Mouse (Mus musculus): ENCODE results near the gene Mif4gd.

DNA sequence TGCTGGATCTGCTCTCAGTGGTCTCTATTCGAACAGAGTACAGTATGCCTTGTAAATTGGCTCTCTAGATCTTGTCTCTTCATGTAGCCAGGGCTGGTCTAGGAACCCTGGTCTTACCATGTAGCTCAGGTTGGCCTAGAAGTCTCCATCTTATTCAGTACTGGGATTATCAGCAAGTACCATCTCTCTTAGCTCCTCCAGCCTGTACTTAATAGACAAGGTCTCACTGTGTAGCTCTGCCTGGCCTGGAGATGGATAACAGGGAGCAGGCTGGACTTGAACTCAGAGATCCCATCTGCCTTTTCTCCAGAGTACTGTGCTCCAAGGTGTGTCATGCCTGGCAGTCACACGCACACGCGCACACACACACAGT is 28.9 kb upstream of the Mif4gd start:
- TF ChIP-seq CTCF (IDR thresholded peaks at IDR 0.05; ENCODE audit: low read depth) (no peak), EP300 (IDR thresholded peaks at IDR 0.05; ENCODE audit: low read depth) (no peak)
